Mouse (Mus musculus): ENCODE measurements around the gene Exosc10. TPM values are rescaled to one million over a fixed set of nuclear protein-coding genes. Genes with fewer than 3 reads are reported as not detected.
A peak's percentile ranks its signal among the peaks of the same experiment; 100 is the strongest.

Exosc10 gene
- total and polyA plus RNA-seq, 3 experiments = 25.2 to 52.3 (median 46.7) TPM

- no peak for DNase-seq
These were observed 12.6 kb downstream of the Exosc10 start for GRCm38 (mm10) chr4:148570693-148571295.

DNA sequence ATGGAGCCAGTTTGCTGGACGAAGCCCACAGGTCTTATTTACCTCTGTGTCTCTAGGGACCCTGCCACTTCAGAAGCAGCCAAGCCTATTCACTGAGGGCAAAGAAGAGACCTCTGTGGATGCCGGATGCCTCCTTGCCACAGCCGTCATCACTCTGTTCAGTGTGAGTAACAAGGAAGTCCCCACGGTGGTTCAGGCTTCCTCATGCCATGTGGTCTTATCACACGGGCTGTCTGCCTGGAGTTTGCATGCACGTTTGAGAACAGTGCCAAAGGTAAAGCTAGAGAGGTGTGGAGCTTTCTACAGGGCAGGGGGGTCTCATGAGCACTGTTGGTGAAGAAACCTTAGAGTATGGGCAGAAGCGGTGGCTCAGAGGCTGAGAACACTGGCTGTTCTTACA lies 15.0 kb downstream of the Exosc10 start:
- DNase-seq = no peak

DNA sequence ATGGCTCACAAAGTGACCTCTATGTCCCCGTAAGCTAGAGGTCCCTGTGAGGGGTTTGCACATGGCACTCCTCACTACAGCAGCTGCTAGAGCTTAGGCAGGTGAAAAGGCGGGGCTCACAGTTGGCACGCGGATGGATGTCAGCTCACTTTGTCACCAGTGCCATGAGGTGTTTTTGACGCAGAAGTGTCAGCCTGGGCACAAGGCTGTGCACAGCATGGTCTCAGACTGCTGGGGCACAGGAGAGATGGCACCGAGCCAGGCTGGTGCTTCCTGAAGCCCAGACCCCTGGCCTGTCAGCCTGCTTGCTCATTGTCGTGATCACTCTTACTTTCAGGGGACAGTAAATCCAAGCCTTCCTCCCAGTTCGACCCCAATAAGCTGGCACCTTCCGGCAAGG lies 22.5 kb downstream of the Exosc10 start:
- no peak for DNase-seq

DNA sequence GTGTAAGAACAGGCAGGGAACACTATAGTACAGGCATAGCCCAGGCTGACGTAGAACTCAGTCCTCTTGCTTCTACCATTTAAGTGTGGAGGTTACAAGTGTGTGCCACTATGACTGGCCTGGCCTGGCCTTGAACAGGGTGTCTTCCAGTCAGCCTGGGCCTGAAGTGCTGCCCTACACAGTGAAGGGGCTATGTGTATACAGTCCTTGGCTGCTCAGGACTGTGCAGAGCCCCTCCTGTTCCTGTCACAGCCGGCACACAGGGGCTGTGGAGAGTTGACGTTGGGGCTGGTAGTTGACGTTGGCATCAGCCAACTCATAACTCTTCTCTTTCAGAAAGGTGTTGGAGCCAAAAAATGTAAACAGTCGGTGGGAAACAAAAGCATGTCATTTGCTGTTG lies 23.2 kb downstream of the Exosc10 start:
- DNase-seq = no peak

- DNase-seq = no peak
These were observed 25.0 kb downstream of the Exosc10 start for GRCm38 (mm10) chr4:148583257-148583656.

DNA sequence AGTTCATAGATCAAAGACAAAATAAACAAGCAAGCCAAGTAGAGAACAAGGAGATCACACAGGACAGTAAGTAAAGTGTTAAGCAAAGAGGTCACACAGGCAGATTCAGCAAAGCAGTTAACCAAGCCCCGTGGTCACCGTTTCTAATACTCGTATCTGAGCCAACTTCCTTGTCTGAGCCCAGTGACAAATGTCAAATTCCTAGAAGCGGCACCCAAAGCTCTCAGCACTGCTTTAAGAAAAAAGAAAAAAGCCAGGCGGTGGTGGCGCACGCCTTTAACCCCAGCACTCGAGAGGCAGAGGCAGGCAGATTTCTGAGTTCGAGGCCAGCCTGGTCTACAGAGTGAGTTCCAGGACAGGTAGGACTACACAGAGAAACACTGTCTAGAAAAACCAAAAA lies 28.4 kb downstream of the Exosc10 start:
- DNase-seq = peak; percentile 34

DNA sequence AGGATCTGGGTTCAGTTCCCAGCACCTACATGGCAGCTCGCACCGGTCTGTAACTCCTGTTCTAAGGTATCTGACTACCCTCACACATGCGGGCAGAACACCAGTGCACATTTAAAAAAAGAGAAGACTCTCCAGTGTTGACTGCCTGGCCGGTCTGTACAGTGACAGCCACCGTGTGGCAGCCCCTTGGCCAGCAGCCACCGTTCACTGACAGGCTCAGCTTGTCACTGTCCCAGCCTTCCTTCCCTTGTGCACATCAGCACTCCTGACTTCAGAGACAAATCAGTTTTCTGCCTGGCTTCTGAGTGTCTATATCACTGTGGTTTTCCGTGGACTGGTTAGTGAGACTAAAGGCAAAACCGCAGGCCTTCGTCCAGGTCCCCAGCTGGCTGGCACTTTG lies 30.6 kb downstream of the Exosc10 start:
- no peak for DNase-seq

DNA sequence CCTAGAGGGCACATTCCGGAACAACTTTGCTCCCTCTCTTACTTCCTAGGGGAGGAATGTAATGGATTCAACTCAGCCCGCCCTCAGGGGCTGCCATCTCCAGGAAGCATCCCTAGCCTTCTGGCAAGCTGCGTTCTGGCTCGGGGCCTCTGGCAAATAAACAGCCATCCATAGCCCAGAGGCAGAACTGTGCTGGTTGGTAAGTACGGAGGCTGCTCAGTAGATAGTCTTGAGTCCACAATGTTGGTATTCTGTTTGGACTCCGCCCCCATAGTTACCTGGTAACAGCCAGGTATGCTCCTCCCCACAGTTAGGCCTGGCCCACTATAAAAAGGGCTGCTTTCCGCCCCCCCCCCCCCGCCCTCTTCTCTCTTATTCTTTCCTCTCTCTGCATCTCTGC lies 31.3 kb downstream of the Exosc10 start:
- DNase-seq = no peak

- DNase-seq = peak; percentile 28
These were observed 32.4 kb downstream of the Exosc10 start for GRCm38 (mm10) chr4:148590421-148591170.

GRCm38 (mm10) chr4:148591171-148591630 lies 33.0 kb downstream of the Exosc10 start, which contains the start of gene Srm:
Gene Srm (plus strand): TSS chr4:148591503.
- peak; percentile 99 for DNase-seq

GRCm38 (mm10) chr4:148591637-148592380 lies 33.6 kb downstream of the Exosc10 start:
- no peak for DNase-seq

DNA sequence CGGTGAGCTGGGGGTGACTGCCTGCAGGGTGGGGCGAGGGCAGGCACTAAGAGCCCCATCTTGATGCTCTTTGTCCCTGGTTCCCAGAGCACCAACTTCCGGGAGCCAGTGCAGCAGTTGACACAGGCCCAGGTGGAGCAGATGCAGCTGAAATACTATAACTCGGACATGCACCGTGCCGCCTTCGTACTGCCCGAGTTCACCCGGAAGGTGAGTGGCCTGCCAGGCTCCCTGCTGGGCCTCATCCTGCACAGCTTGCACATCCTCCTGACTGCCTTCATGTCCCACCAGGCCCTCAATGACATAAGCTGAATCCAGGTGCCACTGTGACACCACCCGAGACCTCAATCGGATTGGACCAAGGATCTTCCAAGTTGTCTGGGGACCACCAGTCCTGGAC lies 35.8 kb downstream of the Exosc10 start:
- no peak for DNase-seq

- DNase-seq = no peak
These were observed 37.7 kb downstream of the Exosc10 start for GRCm38 (mm10) chr4:148595916-148596315.

GRCm38 (mm10) chr4:148596731-148597130 lies 38.5 kb downstream of the Exosc10 start:
- DNase-seq = no peak

GRCm38 (mm10) chr4:148598826-148599225 lies 40.6 kb downstream of the Exosc10 start:
- DNase-seq = no peak

DNA sequence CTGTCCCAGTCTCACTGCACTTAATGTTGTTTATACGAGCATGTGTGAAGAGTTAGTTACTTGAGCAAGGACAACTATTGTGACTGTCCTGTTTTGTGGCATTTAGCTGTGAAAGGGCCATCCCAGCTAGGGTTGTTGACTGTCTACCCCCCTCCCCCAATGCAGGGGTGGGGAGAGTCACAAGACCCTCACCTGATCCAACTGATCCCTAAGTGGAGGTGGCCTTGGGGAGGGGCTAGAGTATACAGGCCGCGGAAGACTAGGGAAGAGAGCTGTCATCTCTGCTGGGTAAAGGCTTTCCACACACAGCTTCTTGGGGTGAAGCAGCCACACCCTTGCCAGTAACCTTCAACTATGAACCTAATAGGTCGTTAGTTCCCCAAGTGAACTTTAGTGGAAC lies 42.1 kb downstream of the Exosc10 start:
- no peak for DNase-seq

DNA sequence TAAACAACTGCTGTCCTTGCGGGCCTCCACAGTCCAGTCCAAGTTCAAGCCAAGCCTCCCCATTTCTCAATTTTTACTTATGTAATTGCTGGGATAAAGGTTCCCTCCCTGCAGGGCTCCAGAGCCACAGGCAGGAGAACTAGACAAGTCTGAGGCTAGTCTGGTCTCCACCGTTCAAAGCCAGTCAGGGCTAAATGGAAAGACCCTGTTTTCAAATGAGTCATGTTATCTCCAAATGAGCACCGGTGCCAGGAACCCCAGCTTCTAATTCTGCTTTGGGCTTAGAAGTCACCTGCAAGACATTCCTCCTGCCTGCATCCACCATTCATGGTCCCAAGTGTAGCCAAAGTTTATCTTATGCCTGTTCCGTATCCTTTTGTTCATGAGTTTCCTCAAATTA lies 43.6 kb downstream of the Exosc10 start:
- no peak for DNase-seq

- DNase-seq = no peak
These were observed 44.3 kb downstream of the Exosc10 start, which contains the start of gene Masp2 for GRCm38 (mm10) chr4:148602357-148603120. Gene Masp2 (plus strand): TSS chr4:148602554.

DNA sequence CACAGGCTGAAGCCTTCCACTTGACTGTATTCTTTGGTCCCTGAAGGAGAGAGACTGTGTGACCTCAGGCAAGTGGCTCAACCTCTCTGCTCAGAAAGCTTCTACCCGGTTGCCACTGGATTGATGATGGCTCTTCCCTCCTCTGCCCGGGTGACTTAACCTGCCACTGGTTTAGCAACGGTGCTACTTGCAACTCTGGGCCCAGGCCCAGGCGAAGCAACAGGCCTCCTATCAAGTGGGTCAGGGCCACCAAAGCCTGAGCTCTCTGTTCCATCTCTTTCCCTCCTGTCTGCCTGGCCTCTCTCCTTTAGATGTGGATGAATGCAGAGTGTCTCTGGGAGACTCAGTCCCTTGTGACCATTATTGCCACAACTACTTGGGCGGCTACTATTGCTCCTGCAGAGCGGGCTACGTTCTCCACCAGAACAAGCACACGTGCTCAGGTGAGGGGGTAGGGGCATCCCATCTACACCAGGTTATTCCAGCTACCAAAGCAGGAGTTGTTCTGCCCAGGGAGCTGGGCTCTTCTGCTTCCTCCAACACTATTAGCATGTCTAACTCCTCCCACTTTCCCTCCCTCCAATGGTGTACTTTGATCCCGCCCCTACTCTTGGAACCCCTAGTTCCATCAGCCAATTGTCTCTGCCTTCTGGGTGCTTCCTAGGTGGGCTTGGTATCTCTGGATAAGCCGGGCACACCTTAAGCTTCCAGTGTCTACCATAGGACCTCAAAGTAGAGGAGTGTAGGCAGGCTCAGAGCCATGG lies 45.3 kb downstream of the Exosc10 start:
- DNase-seq = peak; percentile 63

- peak; percentile 55 for DNase-seq
These were observed 45.9 kb downstream of the Exosc10 start for GRCm38 (mm10) chr4:148604141-148604540.

GRCm38 (mm10) chr4:148604541-148605165 lies 46.4 kb downstream of the Exosc10 start:
- peak; percentile 65 for DNase-seq

Measured in adrenal gland, adult 2 months (tissue).